Mouse (Mus musculus) midbrain, embryonic 12.5 days (tissue): ENCODE results near the gene Gmeb2. TPM values are rescaled to one million over a fixed set of nuclear protein-coding genes. Genes with fewer than 3 reads are reported as not detected.

Source experiments
- ATAC-seq: fragments of 200-750 bp; cut with Nextera tagmentation; 2 replicates; pipeline ENCODE4 v1.8.0; 2017; ENCODE audit warnings: low read depth, moderate TSS enrichment, moderate library complexity; ENCODE audit not compliant: low FRiP score
- H3K27ac ChIP-seq: fragments of 300-500 bp; sonication (generic); replicated peaks from 2 replicates; pipeline ENCODE4 v1.5.1; 2016; ENCODE audit warnings: mild to moderate bottlenecking
- H3K27me3 ChIP-seq: fragments of 300-500 bp; sonication (generic); 2 replicates; pipeline ENCODE4 v1.6.1; 2016; ENCODE audit warnings: mild to moderate bottlenecking
- H3K36me3 ChIP-seq: fragments of 300-500 bp; sonication (generic); 2 replicates; pipeline ENCODE4 v1.6.1; 2016
- H3K4me1 ChIP-seq: fragments of 300-500 bp; sonication (generic); 2 replicates; pipeline ENCODE4 v1.6.1; 2016
- H3K4me2 ChIP-seq: fragments of 300-500 bp; sonication (generic); replicated peaks from 2 replicates; pipeline ENCODE4 v1.6.1; 2016; ENCODE audit warnings: mild to moderate bottlenecking, moderate library complexity
- H3K4me3 ChIP-seq: fragments of 300-500 bp; sonication (generic); 2 replicates; pipeline ENCODE4 v1.5.1; 2016; ENCODE audit warnings: mild to moderate bottlenecking
- H3K9ac ChIP-seq: fragments of 300-500 bp; sonication (generic); replicated peaks from 2 replicates; pipeline ENCODE4 v1.6.1; 2016; ENCODE audit warnings: mild to moderate bottlenecking, moderate library complexity
- H3K9me3 ChIP-seq: fragments of 300-500 bp; sonication (generic); 2 replicates; pipeline ENCODE4 v1.6.1; 2016; ENCODE audit warnings: mild to moderate bottlenecking
- WGBS: fragments of 180-500 bp; shearing (Covaris S2); methylation state at CpG from one replicate; pipeline ENCODE4 v1.1.7; 2016; 5-methylcytosine and 5-hydroxymethylcytosine counted together
- polyA plus RNA-seq: library from polyadenylated mRNA; unstranded; fragments of >200 nt; fragmentation: Nextera tagmentation; extraction: Ambion mirVana; gene quantifications from 2 replicates; pipeline ENCODE4 v1.2.1, GENCODE M21; 2016

Gmeb2 gene
- polyA plus RNA-seq, 1 experiment from 2014 or later = 23.4 TPM

- peak overlapping the region; percentile 57; the same call in 1 of the 2 replicates for H3K4me2 ChIP-seq
- peaks cover 12% of the 10 kb centered on the region for H3K4me1 ChIP-seq
- no peak for ATAC-seq
- 56% methylated on average over 5 of the region's 5 CpGs for WGBS
- H3K27me3 ChIP-seq = peaks cover 29% of the 10 kb centered on the region
- H3K27ac ChIP-seq = no peak overlapping the region
- H3K9me3 ChIP-seq = no peaks in the 10 kb centered on the region
- H3K9ac ChIP-seq = no peak overlapping the region
- no peak overlapping the region for H3K4me3 ChIP-seq
- no peaks in the 10 kb centered on the region for H3K36me3 ChIP-seq
Measured at GRCm38 (mm10) chr2:181218881-181219485, 68.9 kb downstream of the Gmeb2 start.

- WGBS = 93% methylated on average over 6 of the region's 6 CpGs
- Histone ChIP-seq H3K4me3 (no peak overlapping the region), H3K4me2 (no peak overlapping the region), H3K4me1 (peaks cover 22% of the 10 kb centered on the region), H3K27ac (no peak overlapping the region), H3K36me3 (no peaks in the 10 kb centered on the region), H3K9ac (no peak overlapping the region), H3K9me3 (no peaks in the 10 kb centered on the region), H3K27me3 (peaks cover 53% of the 10 kb centered on the region)
- no peak for ATAC-seq
Measured at GRCm38 (mm10) chr2:181216037-181216436, 71.8 kb downstream of the Gmeb2 start.

- Histone ChIP-seq H3K4me1 (peaks cover 11% of the 10 kb centered on the region), H3K27me3 (peaks cover 43% of the 10 kb centered on the region), H3K9me3 (no peaks in the 10 kb centered on the region), H3K27ac (no peak within 1 kb of the TSS), H3K9ac (peak within 1 kb of the TSS; percentile 20), H3K4me2 (peak within 1 kb of the TSS; percentile 48), H3K4me3 (peak within 1 kb of the TSS; percentile 31), H3K36me3 (no peaks in the 10 kb centered on the region)
- ATAC-seq = no peak
- under 1% methylated on average over 17 of the region's 17 CpGs for WGBS
Measured at GRCm38 (mm10) chr2:181213021-181213445, 74.8 kb downstream of the Gmeb2 start, which contains the start of gene Srms. Gene Srms (minus strand): TSS chr2:181213185.

GRCm38 (mm10) chr2:181212389-181213020 lies 75.3 kb downstream of the Gmeb2 start:
- ATAC-seq = no peak
- no peak overlapping the region for H3K27ac ChIP-seq
- H3K9ac ChIP-seq = peak overlapping the region; percentile 20
- peaks cover 11% of the 10 kb centered on the region for H3K4me1 ChIP-seq
- peak overlapping the region; percentile 31 for H3K4me3 ChIP-seq
- WGBS = 4% methylated on average over 34 of the region's 34 CpGs
- H3K4me2 ChIP-seq = peak overlapping the region; percentile 48
- no peaks in the 10 kb centered on the region for H3K36me3 ChIP-seq
- H3K9me3 ChIP-seq = no peaks in the 10 kb centered on the region
- H3K27me3 ChIP-seq = peaks cover 43% of the 10 kb centered on the region

- Histone ChIP-seq H3K9ac (no peak overlapping the region), H3K9me3 (no peaks in the 10 kb centered on the region)
- WGBS = 84% methylated on average over 9 of the region's 9 CpGs
Measured at GRCm38 (mm10) chr2:181206118-181206517, 81.7 kb downstream of the Gmeb2 start.

GRCm38 (mm10) chr2:181205678-181206077 lies 82.2 kb downstream of the Gmeb2 start:
- Histone ChIP-seq H3K4me3 (no peak overlapping the region), H3K4me1 (no peaks in the 10 kb centered on the region), H3K27me3 (peaks cover 5% of the 10 kb centered on the region; the same call in 1 of the 2 replicates), H3K9me3 (no peaks in the 10 kb centered on the region), H3K27ac (no peak overlapping the region), H3K9ac (no peak overlapping the region), H3K36me3 (no peaks in the 10 kb centered on the region), H3K4me2 (no peak overlapping the region)
- 88% methylated on average over 5 of the region's 5 CpGs for WGBS
- ATAC-seq = no peak

More at GRCm38 (mm10) chr2:181206118-181206517, 81.7 kb downstream of the Gmeb2 start:
- H3K36me3 ChIP-seq = no peaks in the 10 kb centered on the region
- peaks cover 8% of the 10 kb centered on the region for H3K27me3 ChIP-seq
- no peak overlapping the region for H3K4me3 ChIP-seq
- ATAC-seq = no peak
- H3K27ac ChIP-seq = no peak overlapping the region
- no peaks in the 10 kb centered on the region for H3K4me1 ChIP-seq
- no peak overlapping the region for H3K4me2 ChIP-seq

- H3K4me2 ChIP-seq = no peak overlapping the region
- H3K36me3 ChIP-seq = no peaks in the 10 kb centered on the region
- ATAC-seq = no peak
- no peak overlapping the region for H3K27ac ChIP-seq
- no peaks in the 10 kb centered on the region for H3K4me1 ChIP-seq
- H3K4me3 ChIP-seq = no peak overlapping the region
- H3K9me3 ChIP-seq = no peaks in the 10 kb centered on the region
- WGBS = 86% methylated on average over 6 of the region's 6 CpGs
- H3K9ac ChIP-seq = no peak overlapping the region
- H3K27me3 ChIP-seq = no peaks in the 10 kb centered on the region
Measured at GRCm38 (mm10) chr2:181202886-181203285, 84.9 kb downstream of the Gmeb2 start.

GRCm38 (mm10) chr2:181202422-181202821 lies 85.4 kb downstream of the Gmeb2 start, which contains the start of gene Ptk6:
Gene Ptk6 (minus strand): TSS chr2:181202789.
- no peaks in the 10 kb centered on the region for H3K36me3 ChIP-seq
- no peak within 1 kb of the TSS for H3K4me3 ChIP-seq
- WGBS = 84% methylated on average over 3 of the region's 3 CpGs
- no peak for ATAC-seq
- no peak within 1 kb of the TSS for H3K27ac ChIP-seq
- H3K4me1 ChIP-seq = no peaks in the 10 kb centered on the region
- no peaks in the 10 kb centered on the region for H3K27me3 ChIP-seq
- H3K4me2 ChIP-seq = no peak within 1 kb of the TSS
- H3K9ac ChIP-seq = no peak within 1 kb of the TSS
- H3K9me3 ChIP-seq = no peaks in the 10 kb centered on the region

GRCm38 (mm10) chr2:181201606-181202005 lies 86.2 kb downstream of the Gmeb2 start:
- 75% methylated on average over 3 of the region's 3 CpGs for WGBS
- no peaks in the 10 kb centered on the region for H3K9me3 ChIP-seq
- H3K27me3 ChIP-seq = no peaks in the 10 kb centered on the region
- H3K4me1 ChIP-seq = no peaks in the 10 kb centered on the region
- H3K9ac ChIP-seq = no peak overlapping the region
- ATAC-seq = no peak
- no peak overlapping the region for H3K4me2 ChIP-seq
- no peak overlapping the region for H3K4me3 ChIP-seq
- no peaks in the 10 kb centered on the region for H3K36me3 ChIP-seq
- no peak overlapping the region for H3K27ac ChIP-seq

Other genes with a start within 250 kb of the Gmeb2 start
- gene Chrna4, start 244.5 kb downstream of the Gmeb2 start, polyA plus RNA-seq = 43.2 and 44.3 TPM in 2 replicates
- gene Kcnq2, start 152.7 kb downstream of the Gmeb2 start, polyA plus RNA-seq = 30.7 and 34.3 TPM in 2 replicates
- 1.4 and 1.6 TPM in 2 replicates for gene Eef1a2, start 131.0 kb downstream of the Gmeb2 start, polyA plus RNA-seq
- 423 and 462 TPM in 2 replicates for gene Ppdpf, start 100.8 kb downstream of the Gmeb2 start, polyA plus RNA-seq
- gene Ptk6, start 85.2 kb downstream of the Gmeb2 start, polyA plus RNA-seq = not detected in 2 replicates
- 0.15 TPM in 1 of 2 replicates, not detected in the other for gene Srms, start 74.8 kb downstream of the Gmeb2 start, polyA plus RNA-seq
- 0.15 and 0.20 TPM in 2 replicates for gene Fndc11, start 68.0 kb downstream of the Gmeb2 start, polyA plus RNA-seq
- gene Helz2, start 46.0 kb downstream of the Gmeb2 start, polyA plus RNA-seq = 0.48 and 0.55 TPM in 2 replicates
- 443 and 455 TPM in 2 replicates for gene Stmn3, start 26.5 kb upstream of the Gmeb2 start, polyA plus RNA-seq
- 54.2 and 55.3 TPM in 2 replicates for gene Rtel1, start 31.7 kb upstream of the Gmeb2 start, polyA plus RNA-seq
- gene Zgpat, start 76.9 kb upstream of the Gmeb2 start, polyA plus RNA-seq = 69.4 and 75.0 TPM in 2 replicates
- gene Arfrp1, start 77.4 kb upstream of the Gmeb2 start, polyA plus RNA-seq = 84.0 and 84.2 TPM in 2 replicates
- 36.2 and 40.3 TPM in 2 replicates for gene Lime1, start 92.0 kb upstream of the Gmeb2 start, polyA plus RNA-seq
- 22.2 and 24.6 TPM in 2 replicates for gene Zbtb46, start 171.4 kb upstream of the Gmeb2 start, polyA plus RNA-seq
- not detected in 2 replicates for gene Abhd16b, start 205.2 kb upstream of the Gmeb2 start, polyA plus RNA-seq
- gene Tpd52l2, start 209.1 kb upstream of the Gmeb2 start, polyA plus RNA-seq = 122 and 135 TPM in 2 replicates
- 137 and 140 TPM in 2 replicates for gene Dnajc5, start 232.4 kb upstream of the Gmeb2 start, polyA plus RNA-seq